Comparison of ENCODE assay signal across 9 mouse cellular contexts in the genomic region with DNA sequence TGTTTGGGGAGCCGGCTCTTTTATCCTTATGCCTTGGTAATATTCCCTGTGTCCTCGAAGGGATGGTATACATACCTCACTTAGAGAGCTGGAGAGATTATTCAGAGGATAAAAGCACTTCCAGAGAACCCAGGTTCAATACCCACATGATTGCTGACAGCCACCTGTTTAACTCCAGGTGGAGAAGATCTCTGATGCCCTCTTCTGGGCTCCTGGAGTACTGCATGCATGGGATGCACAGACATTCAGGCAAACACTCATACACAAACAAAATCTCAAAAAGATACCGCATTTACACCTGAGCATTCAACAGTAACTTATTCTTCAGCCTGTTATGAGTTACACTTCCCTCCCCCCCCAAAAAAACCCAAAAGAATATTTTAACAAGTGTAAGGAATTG. TPM values are rescaled to one million over a fixed set of nuclear protein-coding genes. Genes with fewer than 3 reads are reported as not detected.
DNase-seq lines count a peak whose midpoint lies in the region; ATAC-seq and TF ChIP-seq lines count a peak whose summit lies in the region.
"Had no signal": no experiment of that assay in that cellular context is flagged by ENCODE, and none has a peak within 500 bp of the region (broad histone marks: within the 10 kb centered on the region; RNA-seq: fewer than 3 reads in every experiment).

No protein-coding gene starts in this region.

- peak; percentile 52 for DNase-seq in kidney, adult 18-20 months
- DNase-seq in ES-E14 (ENCODE audit: low read depth, low spot score): peak; percentile 61
- DNase-seq in frontal cortex, postnatal 36 days (ENCODE audit: low spot score in 2 of 2): no peak
- no peak for DNase-seq in ovary, adult 18-20 months (ENCODE audit: low spot score)
- DNase-seq in urinary bladder, postnatal 4 days (ENCODE audit: low spot score in 2 of 2): no peak

- TF ChIP-seq POLR2A in cortical plate, adult 2 months (IDR thresholded peaks at IDR 0.05; ENCODE audit: extremely low read depth, insufficient read depth, low read length): no peak

- no peaks in the 10 kb centered on the region for H3K27me3 ChIP-seq in kidney, embryonic 14.5 days (ENCODE audit: control insufficient read depth, insufficient read depth, low read length)
- H3K27me3 ChIP-seq: limb, embryonic 13.5 days had no signal

- H3K9ac ChIP-seq in kidney, embryonic 14.5 days (ENCODE audit: low read depth, low read length): no peak overlapping the region
- no peak overlapping the region for H3K9ac ChIP-seq in ES-E14 (ENCODE audit: insufficient read depth, low read depth, low read length, poor library complexity, severe bottlenecking)
- H3K9ac ChIP-seq: limb, embryonic 13.5 days had no signal

- no peak overlapping the region for H3K27ac ChIP-seq in kidney, embryonic 14.5 days (ENCODE audit: low read depth, low read length)
- H3K27ac ChIP-seq in ES-E14 (ENCODE audit: insufficient read depth, low read depth, low read length, poor library complexity, severe bottlenecking): no peak overlapping the region
- no peak overlapping the region for H3K27ac ChIP-seq in cortical plate, adult 2 months (ENCODE audit: insufficient read depth, low read length)
- H3K27ac ChIP-seq: limb, embryonic 13.5 days had no signal

- no peaks in the 10 kb centered on the region for H3K4me1 ChIP-seq in kidney, embryonic 14.5 days (ENCODE audit: control insufficient read depth, insufficient read depth, low read length)
- H3K4me1 ChIP-seq in ES-E14 (ENCODE audit: control insufficient read depth in 2 of 2, insufficient read depth in 2 of 2, low read length in 2 of 2, poor library complexity in 1 of 2): peaks cover 0 to 2% of the 10 kb centered on the region in 2 experiments; a peak in 2 of 4 replicates
- H3K4me1 ChIP-seq in cortical plate, adult 2 months (ENCODE audit: control insufficient read depth, insufficient read depth, low read length): no peaks in the 10 kb centered on the region
- H3K4me1 ChIP-seq: limb, embryonic 13.5 days had no signal

- H3K36me3 ChIP-seq in kidney, embryonic 14.5 days (ENCODE audit: control insufficient read depth, insufficient read depth, low read length): peaks cover 18% of the 10 kb centered on the region; the same call in 1 of the 2 replicates
- H3K36me3 ChIP-seq in ES-E14 (ENCODE audit: control insufficient read depth, insufficient read depth, low read length, poor library complexity, severe bottlenecking): no peaks in the 10 kb centered on the region; the same call in 1 of the 2 replicates

- H3K4me2 ChIP-seq in kidney, embryonic 14.5 days (replicated peaks; ENCODE audit: low read depth, low read length): no peak overlapping the region
- H3K4me2 ChIP-seq: limb, embryonic 13.5 days had no signal

- H3K4me3 ChIP-seq in kidney, embryonic 14.5 days (ENCODE audit: low read length): no peak overlapping the region
- no peak overlapping the region for H3K4me3 ChIP-seq in ES-E14 (ENCODE audit: insufficient read depth in 1 of 2, low read depth in 1 of 2, low read length in 2 of 2, poor library complexity in 1 of 2, severe bottlenecking in 1 of 2)
- H3K4me3 ChIP-seq in cortical plate, adult 2 months (ENCODE audit: insufficient read depth, low read length): no peak overlapping the region
- H3K4me3 ChIP-seq: limb, embryonic 13.5 days had no signal

- in situ Hi-C loops in ES-E14 (cut with MboI; ENCODE audit: low sequenced_read_pairs in 2 of 2, unreplicated experiment in 2 of 2): no loop called here

- peak; percentile 37; the same call in 1 of the 2 replicates for TF ChIP-seq CTCF in cortical plate, adult 2 months (IDR thresholded peaks at IDR 0.05; ENCODE audit: extremely low read depth, insufficient read depth, low read length)

- ATAC-seq in kidney, embryonic 14.5 days (ENCODE audit: low FRiP score, low TSS enrichment): no peak
- peak; percentile 47; the same call in 1 of the 2 replicates for ATAC-seq in megakaryocyte-erythroid progenitor cell, adult 5-6 weeks (replicated peaks; ENCODE audit: low FRiP score, low TSS enrichment, poor library complexity, severe bottlenecking)

- H3K9me3 ChIP-seq in kidney, embryonic 14.5 days (ENCODE audit: control insufficient read depth, low read length): no peaks in the 10 kb centered on the region; the same call in 1 of the 2 replicates
- no peaks in the 10 kb centered on the region for H3K9me3 ChIP-seq in ES-E14 (ENCODE audit: control insufficient read depth, insufficient read depth, low read depth, low read length)
- H3K9me3 ChIP-seq: limb, embryonic 13.5 days had no signal

- WGBS in kidney, embryonic 14.5 days: 92% methylated on average over 3 of the region's 3 CpGs

TF ChIP-seq in ES-E14, 5 proteins besides CTCF, POLR2A, EP300 and RAD21:
- TF ChIP-seq MAFK (IDR thresholded peaks at IDR 0.05; ENCODE audit: insufficient read depth, low read depth, low read length) (0 out of 2 replicates have a peak, but pooled peaks have one; percentile 26), ZNF384 (IDR thresholded peaks at IDR 0.05; ENCODE audit: low read depth, low read length) (no peak)

RNA-seq across cellular contexts. Expression of gene Esrp2, which starts 20.9 kb away (rescaled TPM):
- polyA plus RNA-seq in kidney, embryonic 14.5 days (2014; fragmentation: Nextera tagmentation; extraction: Ambion mirVana): 5.6 and 9.1 TPM in 2 replicates
- total RNA-seq in ES-E14 (2012; rRNA removed): 12.5 and 20.1 TPM in 2 replicates
- 0.06 and 0.13 TPM in 2 replicates for polyA plus RNA-seq in cortical plate, adult 2 months (2012; rRNA removed)
- 0.68 and 1.4 TPM in 2 replicates for total RNA-seq in megakaryocyte-erythroid progenitor cell, adult 5-6 weeks (2014; fragmentation: Nextera tagmentation)
- total RNA-seq in megakaryocyte-erythroid progenitor cell, adult 5-6 weeks (2017): not detected in 2 replicates

RNA-seq across cellular contexts. Expression of gene Pla2g15, which starts 34.3 kb away (rescaled TPM):
- 2.7 and 6.6 TPM in 2 replicates for polyA plus RNA-seq in kidney, embryonic 14.5 days (2014; fragmentation: Nextera tagmentation; extraction: Ambion mirVana)
- total RNA-seq in ES-E14 (2012; rRNA removed): 26.0 and 38.8 TPM in 2 replicates
- polyA plus RNA-seq in cortical plate, adult 2 months (2012; rRNA removed): 19.6 and 19.9 TPM in 2 replicates
- 2.7 and 3.2 TPM in 2 replicates for total RNA-seq in megakaryocyte-erythroid progenitor cell, adult 5-6 weeks (2014; fragmentation: Nextera tagmentation)
- total RNA-seq in megakaryocyte-erythroid progenitor cell, adult 5-6 weeks (2017): 0.84 and 3.2 TPM in 2 replicates

RNA-seq across cellular contexts. Expression of gene Slc7a6, which starts 52.8 kb away (rescaled TPM):
- polyA plus RNA-seq in kidney, embryonic 14.5 days (2014; fragmentation: Nextera tagmentation; extraction: Ambion mirVana): 87.4 and 90.3 TPM in 2 replicates
- total RNA-seq in ES-E14 (2012; rRNA removed): 44.2 and 46.2 TPM in 2 replicates
- polyA plus RNA-seq in cortical plate, adult 2 months (2012; rRNA removed): 30.4 and 33.3 TPM in 2 replicates
- 2.6 and 4.2 TPM in 2 replicates for total RNA-seq in megakaryocyte-erythroid progenitor cell, adult 5-6 weeks (2014; fragmentation: Nextera tagmentation)
- 5.1 and 6.7 TPM in 2 replicates for total RNA-seq in megakaryocyte-erythroid progenitor cell, adult 5-6 weeks (2017)

RNA-seq across cellular contexts. Expression of gene Nfatc3, which starts 57.3 kb away (rescaled TPM):
- 8.9 and 10.3 TPM in 2 replicates for polyA plus RNA-seq in kidney, embryonic 14.5 days (2014; fragmentation: Nextera tagmentation; extraction: Ambion mirVana)
- total RNA-seq in ES-E14 (2012; rRNA removed): 17.2 and 19.6 TPM in 2 replicates
- 7.8 and 8.1 TPM in 2 replicates for polyA plus RNA-seq in cortical plate, adult 2 months (2012; rRNA removed)
- total RNA-seq in megakaryocyte-erythroid progenitor cell, adult 5-6 weeks (2014; fragmentation: Nextera tagmentation): 102 and 103 TPM in 2 replicates
- 35.0 and 35.3 TPM in 2 replicates for total RNA-seq in megakaryocyte-erythroid progenitor cell, adult 5-6 weeks (2017)

Comparison
In these comparisons a context has a peak if more than half of its experiments do, and no peak if none do; other contexts are left out.
1. DNase-seq: peak in kidney, adult 18-20 months (single experiment) and ES-E14 (single experiment); none in frontal cortex, postnatal 36 days (0 of 2), ovary, adult 18-20 months (single experiment) and urinary bladder, postnatal 4 days (0 of 2).